Mouse (Mus musculus): ENCODE results near the gene Col4a2.

- TF ChIP-seq CTCF (conservative IDR thresholded peaks at IDR 0.05; ENCODE audit: low read length) (no peak), NANOG (IDR thresholded peaks at IDR 0.05; ENCODE audit: borderline replicate concordance, low read length) (no peak)
Observed at GRCm38 (mm10) chr8:11356776-11357175, 44.2 kb downstream of the Col4a2 start.
